Mouse (Mus musculus) liver, adult 2 months (tissue): ENCODE measurements around the gene Utp20. TPM values are rescaled to one million over a fixed set of nuclear protein-coding genes. Genes with fewer than 3 reads are reported as not detected.

Experiments used
- DNase-seq: peaks from one replicate; pipeline ENCODE4 v3.0.0-alpha.2; 2011; ENCODE audit warnings: low read depth, low spot score; ENCODE audit errors: extremely low read depth
- H3K27ac ChIP-seq: fragments of 200-500 bp; replicated peaks from 2 replicates; pipeline ENCODE4 v1.5.1; 2012; ENCODE audit warnings: low read depth, mild to moderate bottlenecking, control low read depth, inconsistent platforms, low read length; ENCODE audit not compliant: insufficient read depth
- H3K27me3 ChIP-seq: fragments of 200-500 bp; 2 replicates; pipeline ENCODE4 v1.6.1; 2012; ENCODE audit warnings: mild to moderate bottlenecking, moderate library complexity, low read length, inconsistent platforms; ENCODE audit not compliant: control insufficient read depth, insufficient read depth
- H3K36me3 ChIP-seq: fragments of 200-500 bp; 2 replicates; pipeline ENCODE4 v1.6.1; 2012; ENCODE audit warnings: low read length, inconsistent platforms; ENCODE audit not compliant: control insufficient read depth, insufficient read depth
- H3K4me1 ChIP-seq: fragments of 200-500 bp; 2 replicates; pipeline ENCODE4 v1.6.1; 2011; ENCODE audit warnings: low read length; ENCODE audit not compliant: control insufficient read depth, insufficient read depth
- H3K4me3 ChIP-seq: fragments of 200-500 bp; 2 replicates; pipeline ENCODE4 v1.5.1; 2011; ENCODE audit warnings: low read depth, mild to moderate bottlenecking, control low read depth, low read length, moderate library complexity; ENCODE audit not compliant: insufficient read depth
- H3K79me2 ChIP-seq: fragments of 200-500 bp; 2 replicates; pipeline ENCODE4 v1.6.1; 2012; ENCODE audit warnings: inconsistent platforms, mild to moderate bottlenecking, low read length, moderate library complexity; ENCODE audit not compliant: control insufficient read depth, insufficient read depth
- H3K9ac ChIP-seq: fragments of 200-500 bp; 2 replicates; pipeline ENCODE4 v1.6.1; 2012; ENCODE audit warnings: low read depth, mild to moderate bottlenecking, control low read depth, inconsistent platforms, low read length
- CTCF ChIP-seq: fragments of 200-500 bp; IDR thresholded peaks from 2 replicates; pipeline ENCODE4 v1.5.1; 2011; ENCODE audit warnings: low read depth, low read length, control low read depth
- POLR2A ChIP-seq: fragments of 200-500 bp; IDR thresholded peaks from 2 replicates; pipeline ENCODE4 v1.6.1; 2011; ENCODE audit warnings: low read length, control low read depth; ENCODE audit not compliant: insufficient read depth; ENCODE audit errors: extremely low read depth
- WGBS: fragments of 180-500 bp; shearing (Covaris S2); methylation state at CpG from one replicate; pipeline ENCODE4 v1.1.7; 2018; 5-methylcytosine and 5-hydroxymethylcytosine counted together
- polyA plus RNA-seq: library from polyadenylated mRNA; depleted of rRNA; stranded (reverse); fragments of >200 nt; gene quantifications from 2 replicates; pipeline ENCODE4 v1.2.3, GENCODE M21; 2012; rRNA removed
- total RNA-seq: library from RNA; depleted of rRNA; stranded (reverse); fragments of >200 nt; gene quantifications from 2 replicates; pipeline ENCODE4 v1.2.3, GENCODE M21; 2014; rRNA removed

Gene Utp20
- 8.7 and 9.4 TPM in 2 replicates for total RNA-seq
- polyA plus RNA-seq, result 2.1 and 3.4 TPM in 2 replicates

- Histone ChIP-seq H3K79me2 (no peaks in the 10 kb centered on the region; the same call in 1 of the 2 replicates), H3K27ac (peak within 1 kb of the TSS; percentile 39), H3K4me1 (peaks cover 9% of the 10 kb centered on the region; the same call in 1 of the 2 replicates), H3K36me3 (peaks cover 13% of the 10 kb centered on the region), H3K9ac (peak within 1 kb of the TSS; percentile 87), H3K4me3 (peak within 1 kb of the TSS; percentile 99), H3K27me3 (no peaks in the 10 kb centered on the region)
- no peak for TF ChIP-seq CTCF
- peak; percentile 20; the same call in 1 of the 2 replicates for TF ChIP-seq POLR2A
- DNase-seq, result peak; percentile 83
- under 1% methylated on average over 44 of the region's 44 CpGs for WGBS
Measured at GRCm38 (mm10) chr10:88826188-88826946, at the start of gene Utp20. Gene Utp20, minus strand, starts transcription at chr10:88826804.

GRCm38 (mm10) chr10:88874870-88875269, 48.3 kb upstream of the Utp20 start:
- H3K79me2 ChIP-seq, result no peaks in the 10 kb centered on the region
- 62% methylated on average over 5 of the region's 5 CpGs for WGBS
- 0 out of 2 replicates have a peak, but pooled peaks cover 2% of the 10 kb centered on the region for H3K27me3 ChIP-seq
- H3K9ac ChIP-seq, result no peak overlapping the region
- no peaks in the 10 kb centered on the region for H3K36me3 ChIP-seq
- no peaks in the 10 kb centered on the region for H3K4me1 ChIP-seq
- DNase-seq, result no peak
- no peak overlapping the region for H3K27ac ChIP-seq
- TF ChIP-seq CTCF (no peak), POLR2A (no peak)
- H3K4me3 ChIP-seq, result no peak overlapping the region

DNA sequence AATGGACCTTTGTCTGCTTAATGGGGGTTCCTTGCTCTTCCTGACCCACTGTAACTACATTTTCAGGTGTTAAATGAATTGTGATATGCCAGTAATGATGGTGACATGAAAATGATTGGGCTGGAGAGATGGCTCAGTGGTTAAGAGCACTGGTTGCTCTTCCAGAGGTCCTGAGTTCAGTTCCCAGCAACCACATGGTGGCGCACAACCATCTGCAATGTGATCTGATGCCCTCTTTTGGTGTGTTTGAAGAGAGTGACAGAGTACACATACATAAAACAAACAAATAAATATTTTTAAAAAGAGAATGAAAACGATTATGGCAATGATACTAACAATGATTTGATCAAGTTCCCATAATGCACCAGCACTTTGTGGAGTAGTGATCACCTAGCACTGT, 39.4 kb upstream of the Utp20 start:
- H3K9ac ChIP-seq, result no peak overlapping the region
- H3K4me3 ChIP-seq, result no peak overlapping the region
- H3K27me3 ChIP-seq, result no peaks in the 10 kb centered on the region
- DNase-seq, result no peak
- H3K79me2 ChIP-seq, result no peaks in the 10 kb centered on the region
- TF ChIP-seq POLR2A, result no peak
- no peak for TF ChIP-seq CTCF
- H3K36me3 ChIP-seq, result no peaks in the 10 kb centered on the region
- no peak overlapping the region for H3K27ac ChIP-seq
- no peaks in the 10 kb centered on the region for H3K4me1 ChIP-seq
- WGBS, result 56% methylated on average over 2 of the region's 2 CpGs

DNA sequence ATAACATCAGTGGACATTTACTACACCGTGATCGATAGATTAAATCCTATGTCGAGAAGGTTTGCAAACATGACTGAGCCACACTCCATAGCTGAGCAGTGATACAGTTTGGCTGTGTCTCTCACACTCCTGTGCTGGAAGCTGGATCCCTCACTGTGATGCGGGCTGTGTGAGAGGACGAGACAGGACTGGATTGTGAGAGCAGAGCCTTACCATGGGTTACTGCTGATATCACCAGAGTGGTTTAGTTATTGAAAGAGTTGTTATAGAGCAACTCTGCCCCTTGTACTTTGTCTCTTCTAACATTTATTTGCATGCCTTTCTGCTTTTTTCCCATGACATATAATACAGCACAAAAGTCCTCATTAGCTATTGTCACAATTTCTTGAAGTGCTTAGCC, 35.7 kb upstream of the Utp20 start:
- 83% methylated on average over 5 of the region's 5 CpGs for WGBS
- no peak overlapping the region for H3K9ac ChIP-seq
- no peaks in the 10 kb centered on the region for H3K27me3 ChIP-seq
- no peak overlapping the region for H3K27ac ChIP-seq
- no peak for DNase-seq
- no peaks in the 10 kb centered on the region for H3K79me2 ChIP-seq
- no peaks in the 10 kb centered on the region for H3K4me1 ChIP-seq
- TF ChIP-seq CTCF (no peak), POLR2A (no peak)
- H3K36me3 ChIP-seq, result no peaks in the 10 kb centered on the region
- no peak overlapping the region for H3K4me3 ChIP-seq

- H3K27me3 ChIP-seq, result no peaks in the 10 kb centered on the region
- no peak overlapping the region for H3K9ac ChIP-seq
- no peak for DNase-seq
- no peaks in the 10 kb centered on the region for H3K36me3 ChIP-seq
- H3K4me3 ChIP-seq, result no peak overlapping the region
- no peaks in the 10 kb centered on the region for H3K4me1 ChIP-seq
- H3K27ac ChIP-seq, result no peak overlapping the region
- H3K79me2 ChIP-seq, result no peaks in the 10 kb centered on the region
- TF ChIP-seq POLR2A (no peak), CTCF (no peak)
Measured at GRCm38 (mm10) chr10:88861416-88861815, 34.8 kb upstream of the Utp20 start.

- Histone ChIP-seq H3K9ac (no peak overlapping the region), H3K27ac (no peak overlapping the region), H3K36me3 (no peaks in the 10 kb centered on the region), H3K79me2 (no peaks in the 10 kb centered on the region), H3K4me1 (no peaks in the 10 kb centered on the region), H3K27me3 (no peaks in the 10 kb centered on the region), H3K4me3 (no peak overlapping the region)
- DNase-seq, result no peak
- 66% methylated on average over 3 of the region's 3 CpGs for WGBS
- no peak for TF ChIP-seq POLR2A
- TF ChIP-seq CTCF, result no peak
Measured at GRCm38 (mm10) chr10:88860911-88861310, 34.3 kb upstream of the Utp20 start.
